Comparison of ENCODE assay signal across 31 mouse cellular contexts in the genomic region with DNA sequence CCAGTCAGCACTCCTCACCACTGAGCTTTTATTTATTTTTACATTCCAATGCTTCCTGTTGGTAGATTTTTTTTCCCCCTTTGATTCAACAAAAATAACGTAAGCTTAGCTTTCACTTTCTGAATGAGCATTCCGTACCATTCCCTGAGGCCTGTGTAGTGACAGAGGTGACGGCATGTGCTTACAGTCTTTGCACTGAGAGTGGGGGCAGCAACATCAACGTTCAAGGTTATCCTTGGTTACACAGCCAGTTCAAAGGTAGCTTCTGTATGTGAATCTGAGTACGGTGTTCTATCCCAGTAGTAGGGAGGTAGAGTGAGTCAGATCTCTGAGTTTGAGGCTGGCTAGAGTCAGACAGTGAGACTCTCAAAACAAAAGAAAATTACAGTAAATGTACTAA. TPM values are rescaled to one million over a fixed set of nuclear protein-coding genes. Genes with fewer than 3 reads are reported as not detected.
"Had no signal": no experiment of that assay in that cellular context is flagged by ENCODE, and none has a peak within 500 bp of the region (broad histone marks: within the 10 kb centered on the region; RNA-seq: fewer than 3 reads in every experiment).

No protein-coding gene starts in this region.

- ATAC-seq: forebrain, postnatal 0 days; hindbrain, embryonic 16.5 days; intestine, embryonic 16.5 days had no signal

- H3K27me3 ChIP-seq: heart, embryonic 12.5 days; hindbrain, embryonic 12.5 days; kidney, embryonic 15.5 days; limb, embryonic 12.5 days had no signal

- H3K9ac ChIP-seq: forebrain, postnatal 0 days; heart, embryonic 12.5 days; hindbrain, embryonic 12.5 days; hindbrain, embryonic 14.5 days; kidney, embryonic 15.5 days; limb, embryonic 12.5 days had no signal

- H3K4me2 ChIP-seq: heart, embryonic 12.5 days; hindbrain, embryonic 12.5 days; hindbrain, embryonic 14.5 days; kidney, embryonic 15.5 days; limb, embryonic 12.5 days had no signal

- H3K4me3 ChIP-seq: heart, embryonic 10.5 days; heart, embryonic 12.5 days; hindbrain, embryonic 10.5 days; hindbrain, embryonic 12.5 days; kidney, embryonic 15.5 days; limb, embryonic 10.5 days; limb, embryonic 12.5 days had no signal

- H3K4me1 ChIP-seq: heart, embryonic 10.5 days; heart, embryonic 12.5 days; hindbrain, embryonic 10.5 days; hindbrain, embryonic 12.5 days; kidney, embryonic 15.5 days; limb, embryonic 10.5 days; limb, embryonic 12.5 days had no signal

- H3K27ac ChIP-seq: heart, embryonic 10.5 days; hindbrain, embryonic 10.5 days; hindbrain, embryonic 12.5 days; hindbrain, embryonic 14.5 days; kidney, embryonic 15.5 days; kidney, postnatal 0 days; limb, embryonic 10.5 days; limb, embryonic 12.5 days had no signal

- H3K9me3 ChIP-seq: heart, embryonic 10.5 days; heart, embryonic 12.5 days; hindbrain, embryonic 10.5 days; hindbrain, embryonic 12.5 days; kidney, embryonic 15.5 days; limb, embryonic 10.5 days; limb, embryonic 12.5 days had no signal

- DNase-seq: forebrain, postnatal 0 days; gastrocnemius, postnatal 14 days; gastrocnemius, postnatal 36 days; heart, adult 11 months; heart, postnatal 10 days; heart, postnatal 4 days; kidney, adult 11 months; kidney, adult 2 months; kidney, adult 9 months; kidney, postnatal 14 days; kidney, postnatal 36 days; layer of hippocampus, adult 9-11 months; layer of hippocampus, postnatal 36 days had no signal

RNA-seq across cellular contexts. Expression of a gene that starts 57.0 kb away (rescaled TPM):
- total RNA-seq: gastrocnemius, adult 18-20 months; gastrocnemius, adult 8-10 months; gastrocnemius, postnatal 14 days; gastrocnemius, postnatal 36 days; heart, adult 8-10 months; heart, postnatal 10 days; heart, postnatal 25 days; heart, postnatal 4 days had no signal
- polyA plus RNA-seq: gonadal fat pad, adult 2 months; heart, embryonic 14.5 days; large intestine, adult 2 months had no signal
